20 mouse cellular contexts compared by ENCODE assay signal in the genomic region with DNA sequence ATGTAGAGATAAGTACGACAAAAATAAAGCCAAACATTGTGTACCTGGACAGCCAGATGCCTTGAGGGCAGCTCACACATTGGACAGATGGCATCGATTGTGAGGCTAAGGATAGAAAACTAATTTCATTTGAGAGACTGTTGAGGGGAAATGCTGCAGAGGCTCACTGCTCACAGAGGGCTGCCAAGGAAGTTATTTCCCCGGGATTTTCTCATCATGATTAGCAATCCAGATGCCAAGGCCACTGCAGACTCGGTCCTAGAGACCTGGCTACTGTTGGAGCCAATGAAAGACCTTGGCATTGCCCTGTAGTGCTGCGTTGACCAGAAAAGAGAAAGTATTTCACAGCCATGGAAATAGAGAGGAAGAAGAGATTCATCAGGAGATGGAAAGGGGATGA.
DNase-seq lines count a peak whose midpoint lies in the region; ATAC-seq and TF ChIP-seq lines count a peak whose summit lies in the region.
"Had no signal": no experiment of that assay in that cellular context is flagged by ENCODE, and none has a peak within 500 bp of the region (broad histone marks: within the 10 kb centered on the region; RNA-seq: fewer than 3 reads in every experiment).

No protein-coding gene starts in this region.

- H3K9me3 ChIP-seq in hindbrain, postnatal 0 days (ENCODE audit: low read length), result no peaks in the 10 kb centered on the region; the same call in 1 of the 2 replicates
- no peaks in the 10 kb centered on the region for H3K9me3 ChIP-seq in hindbrain, embryonic 11.5 days (ENCODE audit: control insufficient read depth, low read length)
- H3K9me3 ChIP-seq: forebrain, embryonic 15.5 days; liver, embryonic 13.5 days had no signal

- no peaks in the 10 kb centered on the region for H3K36me3 ChIP-seq in hindbrain, postnatal 0 days (ENCODE audit: insufficient read depth, low read length)
- H3K36me3 ChIP-seq in hindbrain, embryonic 11.5 days (ENCODE audit: control insufficient read depth, insufficient read depth, low read length), result no peaks in the 10 kb centered on the region
- H3K36me3 ChIP-seq: forebrain, embryonic 15.5 days; liver, embryonic 13.5 days; midbrain, embryonic 10.5 days had no signal

- H3K4me1 ChIP-seq in hindbrain, postnatal 0 days (ENCODE audit: insufficient read depth, low read length), result no peaks in the 10 kb centered on the region
- H3K4me1 ChIP-seq in hindbrain, embryonic 11.5 days (replicated peaks; ENCODE audit: control insufficient read depth, insufficient read depth, low read length), result no peaks in the 10 kb centered on the region
- H3K4me1 ChIP-seq: forebrain, embryonic 15.5 days; midbrain, embryonic 10.5 days had no signal

- H3K27ac ChIP-seq in hindbrain, postnatal 0 days, result peak overlapping the region; percentile 4; the same call in 1 of the 2 replicates
- no peak overlapping the region for H3K27ac ChIP-seq in hindbrain, embryonic 11.5 days (ENCODE audit: low read depth, low read length)
- H3K27ac ChIP-seq: forebrain, embryonic 15.5 days; kidney, postnatal 0 days; left cerebral cortex, adult 2 months; midbrain, embryonic 10.5 days; stomach, postnatal 0 days had no signal

- ATAC-seq in hindbrain, postnatal 0 days, result no peak
- no peak for ATAC-seq in hindbrain, embryonic 11.5 days (ENCODE audit: low FRiP score)
- ATAC-seq: forebrain, embryonic 15.5 days had no signal

- H3K4me3 ChIP-seq in hindbrain, postnatal 0 days (ENCODE audit: low read length), result no peak overlapping the region
- H3K4me3 ChIP-seq in hindbrain, embryonic 11.5 days (ENCODE audit: low read depth, low read length), result no peak overlapping the region
- H3K4me3 ChIP-seq: forebrain, embryonic 15.5 days; left cerebral cortex, adult 2 months; liver, embryonic 13.5 days; midbrain, embryonic 10.5 days had no signal

- intact Hi-C loops in left cerebral cortex, postnatal 10 days (cut with DNase I), result no loop called here
- intact Hi-C loops in heart, postnatal 14 days (cut with DNase I), result no loop called here

- no peak overlapping the region for H3K9ac ChIP-seq in hindbrain, postnatal 0 days (replicated peaks; ENCODE audit: low read length)
- H3K9ac ChIP-seq in hindbrain, embryonic 11.5 days (ENCODE audit: low read depth, low read length), result no peak overlapping the region
- H3K9ac ChIP-seq: forebrain, embryonic 15.5 days; liver, embryonic 13.5 days; lung, embryonic 14.5 days had no signal

- peak; percentile 11 for DNase-seq in hindbrain, postnatal 0 days (ENCODE audit: low spot score)
- no peak for DNase-seq in hindbrain, embryonic 11.5 days (ENCODE audit: low spot score)
- peak; percentile 8 for DNase-seq in testis, postnatal 14 days (ENCODE audit: low spot score)
- DNase-seq in testis, postnatal 10 days (ENCODE audit: low spot score), result no peak
- peak; percentile 36 for DNase-seq in brain, adult 2 months (ENCODE audit: low read depth, low spot score)
- no peak for DNase-seq in left cerebral cortex, postnatal 10 days (ENCODE audit: extremely low spot score in 1 of 2, low spot score in 2 of 2)
- no peak for DNase-seq in heart, postnatal 14 days
- DNase-seq: embryo, embryonic 11 days; gastrocnemius, postnatal 25 days; kidney, adult 11 months; liver, embryonic 13.5 days; lung, embryonic 14.5 days; lung, postnatal 36 days; right cerebral cortex, adult 18-20 months; thymus, postnatal 25 days had no signal

- WGBS in hindbrain, postnatal 0 days, result 50% methylated on average over 5 of the region's 5 CpGs
- WGBS in hindbrain, embryonic 11.5 days, result 79% methylated on average over 5 of the region's 5 CpGs

- TF ChIP-seq CTCF in hindbrain, postnatal 0 days (IDR thresholded peaks at IDR 0.05; ENCODE audit: low read depth), result no peak

- H3K4me2 ChIP-seq in hindbrain, postnatal 0 days (ENCODE audit: low read depth, low read length), result no peak overlapping the region
- H3K4me2 ChIP-seq in hindbrain, embryonic 11.5 days (replicated peaks; ENCODE audit: low read depth, low read length), result no peak overlapping the region
- H3K4me2 ChIP-seq: forebrain, embryonic 15.5 days; liver, embryonic 13.5 days; lung, embryonic 14.5 days had no signal

- no peaks in the 10 kb centered on the region for H3K27me3 ChIP-seq in hindbrain, postnatal 0 days (ENCODE audit: insufficient read depth, low read length)
- no peaks in the 10 kb centered on the region for H3K27me3 ChIP-seq in hindbrain, embryonic 11.5 days (ENCODE audit: control insufficient read depth, insufficient read depth, low read length)
- H3K27me3 ChIP-seq: forebrain, embryonic 15.5 days; liver, embryonic 13.5 days had no signal

Comparison
In these comparisons a context has a peak if more than half of its experiments do, and no peak if none do; other contexts are left out.
1. DNase-seq: peak in hindbrain, postnatal 0 days (single experiment), testis, postnatal 14 days (single experiment) and brain, adult 2 months (single experiment); none in hindbrain, embryonic 11.5 days (single experiment), testis, postnatal 10 days (single experiment), left cerebral cortex, postnatal 10 days (0 of 2) and heart, postnatal 14 days (0 of 2).